In genomic region chr19:32921021-32921420, GRCm38 (mm10) we compare ENCODE assay signal across 35 mouse cellular contexts.
"Had no signal": no experiment of that assay in that cellular context is flagged by ENCODE, and none has a peak within 500 bp of the region (broad histone marks: within the 10 kb centered on the region; RNA-seq: fewer than 3 reads in every experiment).

No protein-coding gene starts in this region.

- H3K4me1 ChIP-seq: heart, embryonic 10.5 days; heart, embryonic 15.5 days; hindbrain, embryonic 10.5 days; hindbrain, embryonic 12.5 days; hindbrain, embryonic 13.5 days; hindbrain, embryonic 15.5 days; intestine, embryonic 15.5 days had no signal

- H3K27ac ChIP-seq: heart, embryonic 10.5 days; heart, embryonic 13.5 days; heart, embryonic 15.5 days; hindbrain, embryonic 10.5 days; hindbrain, embryonic 12.5 days; hindbrain, embryonic 13.5 days; hindbrain, embryonic 14.5 days; hindbrain, embryonic 15.5 days; hindbrain, postnatal 0 days; intestine, embryonic 15.5 days; kidney, embryonic 15.5 days; kidney, postnatal 0 days; layer of hippocampus, adult 2 months had no signal

- H3K36me3 ChIP-seq: heart, embryonic 10.5 days; heart, embryonic 12.5 days; heart, embryonic 13.5 days; heart, embryonic 15.5 days; hindbrain, embryonic 10.5 days; hindbrain, embryonic 12.5 days; hindbrain, embryonic 13.5 days; hindbrain, embryonic 15.5 days; intestine, embryonic 15.5 days; kidney, embryonic 15.5 days had no signal

- H3K4me2 ChIP-seq: heart, embryonic 11.5 days; heart, embryonic 12.5 days; heart, embryonic 13.5 days; heart, embryonic 15.5 days; hindbrain, embryonic 12.5 days; hindbrain, embryonic 13.5 days; hindbrain, embryonic 14.5 days; hindbrain, embryonic 15.5 days; intestine, embryonic 15.5 days; kidney, embryonic 15.5 days had no signal

- ATAC-seq: hindbrain, embryonic 16.5 days; hindbrain, postnatal 0 days; inflammation-experienced regulatory T-cells, adult 6 months; intestine, embryonic 15.5 days; intestine, embryonic 16.5 days; intestine, postnatal 0 days had no signal

- H3K4me3 ChIP-seq: heart, embryonic 10.5 days; heart, embryonic 12.5 days; heart, embryonic 13.5 days; heart, embryonic 15.5 days; hindbrain, embryonic 10.5 days; hindbrain, embryonic 12.5 days; hindbrain, embryonic 13.5 days; hindbrain, embryonic 15.5 days; intestine, embryonic 15.5 days; kidney, embryonic 15.5 days; layer of hippocampus, adult 2 months had no signal

- DNase-seq: heart, postnatal 10 days; heart, postnatal 14 days; heart, postnatal 36 days; heart, postnatal 4 days; kidney, adult 11 months; kidney, adult 18-20 months; kidney, adult 2 months; kidney, adult 8-10 months; kidney, adult 9 months; kidney, postnatal 10 days; kidney, postnatal 14 days; kidney, postnatal 25 days; kidney, postnatal 36 days; kidney, postnatal 4 days; layer of hippocampus, adult 9-11 months; layer of hippocampus, postnatal 36 days had no signal

- H3K9ac ChIP-seq: heart, embryonic 12.5 days; heart, embryonic 13.5 days; heart, embryonic 15.5 days; hindbrain, embryonic 12.5 days; hindbrain, embryonic 13.5 days; hindbrain, embryonic 14.5 days; hindbrain, embryonic 15.5 days; intestine, embryonic 15.5 days; kidney, embryonic 15.5 days had no signal

- H3K9me3 ChIP-seq: heart, embryonic 10.5 days; heart, embryonic 12.5 days; heart, embryonic 13.5 days; heart, embryonic 15.5 days; hindbrain, embryonic 10.5 days; hindbrain, embryonic 12.5 days; hindbrain, embryonic 13.5 days; hindbrain, embryonic 15.5 days; intestine, embryonic 15.5 days; kidney, embryonic 15.5 days had no signal

- H3K27me3 ChIP-seq: heart, embryonic 15.5 days; hindbrain, embryonic 12.5 days; hindbrain, embryonic 13.5 days; hindbrain, embryonic 15.5 days; intestine, embryonic 15.5 days; kidney, embryonic 15.5 days had no signal
